Mouse (Mus musculus) lung, postnatal 14 days (tissue): ENCODE measurements around the gene Trim75.

Source experiments
- DNase-seq: peaks from one replicate; pipeline ENCODE4 v3.0.0; 2021

Gene Trim75

DNA sequence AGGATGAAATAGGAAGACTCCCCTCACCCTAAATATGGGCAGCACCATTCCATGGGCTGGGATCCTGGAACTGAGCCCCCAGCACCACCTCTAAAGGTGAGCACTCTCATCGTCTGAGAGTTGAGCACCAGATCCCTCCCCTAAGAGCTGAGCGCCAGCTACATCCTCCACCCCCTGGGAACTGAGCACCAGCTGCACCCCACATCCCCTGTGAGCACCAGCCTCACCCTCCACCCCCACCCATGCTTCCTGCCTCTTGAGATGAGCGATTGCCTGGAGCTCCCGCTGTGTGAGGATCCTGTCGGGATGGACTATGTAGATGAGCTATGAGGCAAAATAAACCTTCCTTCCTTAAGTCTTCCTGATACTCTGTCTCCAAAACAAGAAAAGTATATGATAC, 44.7 kb downstream of the Trim75 start:
- DNase-seq = no peak

DNA sequence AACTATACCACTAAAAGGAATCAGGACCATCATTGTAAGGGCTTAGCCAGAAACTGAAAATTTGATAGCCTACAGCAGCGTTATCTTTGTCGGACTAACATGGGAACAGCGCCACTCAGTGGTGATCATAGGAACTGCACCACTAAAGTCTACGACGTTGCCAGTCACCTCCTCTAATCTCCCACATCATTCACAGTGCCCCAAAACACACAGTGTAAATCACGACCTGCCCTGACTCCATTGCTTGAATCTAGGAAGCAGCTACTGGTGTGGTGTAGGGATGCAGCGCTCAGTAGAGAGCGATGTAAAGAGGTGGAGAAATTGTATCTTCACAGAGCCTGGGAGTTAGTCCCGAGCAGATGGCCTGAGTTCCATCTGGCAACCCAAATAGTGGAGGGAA, 46.1 kb downstream of the Trim75 start:
- DNase-seq = peak; percentile 88

DNA sequence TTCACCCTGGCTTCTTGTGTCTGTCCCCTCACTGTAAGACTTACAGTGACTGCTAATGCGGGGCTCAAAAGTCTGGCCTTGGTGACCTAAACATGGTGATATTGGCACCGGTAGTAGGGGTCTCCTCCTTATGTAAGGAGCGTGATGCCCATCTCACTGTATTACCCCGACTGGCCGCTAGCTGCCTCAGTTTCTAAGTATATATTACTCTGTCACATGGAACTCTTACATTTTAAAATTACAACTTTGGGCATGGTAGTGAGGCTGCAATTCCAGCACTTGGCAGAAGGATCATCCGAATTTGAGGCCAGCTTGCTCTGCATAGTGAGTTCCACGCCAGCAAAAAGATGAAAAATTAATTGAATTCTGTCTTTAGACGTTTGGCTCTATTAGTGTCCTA, 46.6 kb downstream of the Trim75 start:
- no peak for DNase-seq

DNA sequence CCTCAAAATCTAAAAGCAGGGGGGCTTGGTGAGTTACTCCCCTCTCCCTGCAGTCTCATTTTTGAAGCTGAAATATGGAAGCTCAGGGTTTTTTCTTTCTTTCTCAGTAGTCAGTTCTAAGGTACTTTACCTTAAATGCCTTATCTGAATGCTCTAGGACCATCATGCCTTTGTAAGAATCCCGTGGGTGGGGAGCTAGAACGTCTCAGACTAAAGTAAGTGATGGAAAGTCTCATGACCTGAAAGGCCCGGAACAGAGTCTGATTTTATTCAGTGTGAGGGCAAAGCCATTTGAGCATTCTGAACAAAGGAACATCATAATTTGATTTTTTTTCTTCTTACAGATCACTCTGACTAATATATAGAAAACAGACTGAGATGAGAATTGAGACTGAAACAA, 52.6 kb downstream of the Trim75 start:
- DNase-seq = no peak
